Mouse (Mus musculus) right cerebral cortex, adult 18-20 months (tissue): Measurements from ENCODE around the gene 4930579F01Rik.
A peak's percentile ranks its signal among the peaks of the same experiment; 100 is the strongest.
"Not testable (repeated sequence)": the region's sequence is repeated elsewhere in the genome, so short reads cannot be mapped to it uniquely, and the experiment has no call there.

Experiments
- DNase-seq: peaks from one replicate; pipeline ENCODE4 v3.0.0; 2022; ENCODE audit warnings: mixed read lengths

The 4930579F01Rik gene

DNA sequence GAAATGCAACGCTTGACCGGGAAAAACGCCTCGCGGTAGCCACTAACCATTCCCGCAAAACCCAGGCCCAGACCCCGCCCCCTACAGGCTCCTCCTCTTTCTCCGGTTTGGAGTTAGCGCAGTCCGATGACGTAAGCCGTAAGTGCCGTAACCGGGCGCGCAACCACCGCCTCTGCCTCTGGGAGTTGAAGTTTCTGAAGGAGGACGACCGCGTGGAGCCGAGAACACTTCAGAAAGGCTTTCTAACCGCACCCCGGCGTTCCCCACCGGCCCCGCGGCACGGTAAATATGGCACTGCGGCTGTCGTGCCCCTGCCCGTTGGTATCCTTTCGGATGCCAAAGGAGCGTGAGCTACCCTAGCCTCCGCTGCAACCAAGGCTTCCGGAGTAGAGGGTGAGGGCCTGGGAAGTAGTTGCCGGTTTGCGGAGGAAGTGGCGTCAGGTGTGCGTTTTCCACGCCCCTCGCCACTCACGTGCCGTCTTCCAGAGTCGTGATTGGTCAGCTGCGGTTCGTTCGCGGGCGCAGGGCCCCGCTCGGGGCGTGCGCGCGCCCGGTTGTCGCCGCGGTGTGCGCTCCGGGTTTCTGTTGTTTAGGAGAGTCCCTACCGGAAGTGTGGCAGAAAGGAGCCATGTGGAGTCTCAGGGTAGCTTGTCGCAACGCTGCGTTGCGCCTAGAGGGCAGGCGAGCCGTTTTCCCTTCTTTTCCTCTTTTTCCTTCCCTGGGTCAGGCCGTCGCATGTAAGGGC is 50.1 kb downstream of the 4930579F01Rik start, which contains the start of gene Trmt10a:
Trmt10a (plus strand) TSS at position 134 of the 745 bp plus-strand sequence.
- peak; percentile 98 for DNase-seq

- DNase-seq, result no peak
Observed at GRCm38 (mm10) chr3:138142733-138143314, 50.8 kb downstream of the 4930579F01Rik start.

DNA sequence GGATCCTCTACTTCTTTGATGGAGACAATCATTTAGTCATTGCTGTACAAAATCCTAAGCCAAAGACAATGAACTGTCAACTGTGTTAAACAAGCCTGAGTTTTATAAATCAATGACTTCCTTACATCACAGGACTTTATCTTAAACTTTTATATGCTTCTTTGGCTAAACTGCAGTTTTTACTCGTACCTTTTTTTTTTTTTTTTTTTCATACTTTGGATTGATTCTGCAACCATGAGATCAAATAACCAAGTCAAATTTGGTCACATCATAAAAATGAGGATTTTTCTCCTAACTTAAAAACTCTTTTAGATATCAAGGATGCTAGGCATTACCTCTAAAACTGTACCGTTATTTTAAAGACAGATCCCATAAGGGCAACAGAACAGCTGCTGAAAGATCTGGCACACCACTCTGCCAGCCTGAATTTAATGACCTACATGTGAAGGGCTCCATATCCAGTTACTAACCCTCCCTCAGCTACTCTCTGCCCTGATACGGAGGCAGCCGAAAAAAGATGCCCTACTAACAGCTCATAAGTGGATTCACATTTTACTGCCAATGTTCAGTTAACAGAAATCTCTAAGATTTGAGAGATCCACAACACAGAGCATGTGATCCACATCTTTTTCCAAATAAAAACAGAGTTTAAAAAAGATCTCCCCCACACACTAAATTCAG is 51.4 kb downstream of the 4930579F01Rik start:
- no peak for DNase-seq

- no peak for DNase-seq
Observed at GRCm38 (mm10) chr3:138139663-138140062, 54.0 kb downstream of the 4930579F01Rik start.

DNA sequence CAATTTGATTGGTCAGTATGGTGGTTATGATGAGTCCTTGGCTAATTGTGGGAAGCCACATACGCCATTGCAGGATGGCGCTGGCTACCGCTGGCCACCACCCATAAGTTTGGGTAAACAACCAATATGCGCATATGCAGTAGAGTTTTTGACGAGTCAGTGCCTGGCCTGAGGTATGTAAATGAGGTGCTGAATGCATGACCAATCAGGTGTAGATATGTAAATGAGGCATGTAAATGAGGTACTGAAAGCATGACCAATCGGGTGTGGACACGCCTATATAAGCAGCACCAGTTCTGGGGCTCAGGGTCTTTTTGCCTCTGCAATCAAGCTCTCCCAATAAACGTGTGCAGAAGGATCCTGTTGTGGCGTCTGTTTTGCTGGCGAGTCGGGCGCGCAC is 55.5 kb downstream of the 4930579F01Rik start:
- DNase-seq, result not testable (repeated sequence)

DNA sequence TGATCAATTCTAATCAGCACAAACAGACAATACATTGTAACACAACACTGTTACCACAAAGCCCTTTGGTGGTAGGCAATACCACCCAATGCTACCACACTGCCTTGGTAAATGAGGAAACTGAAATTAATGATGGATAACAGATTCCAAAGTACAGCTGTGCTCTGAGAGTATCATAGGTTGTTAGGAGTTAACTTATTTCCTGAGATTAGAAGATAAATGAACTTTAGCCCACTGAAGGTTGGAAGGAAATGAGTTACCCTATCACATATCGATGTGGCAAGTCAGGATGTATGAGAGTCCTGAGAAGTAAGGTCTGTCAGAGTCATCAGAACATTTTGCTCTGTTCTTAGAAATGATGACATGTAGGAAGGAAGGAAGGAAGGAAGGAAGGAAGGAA is 59.1 kb downstream of the 4930579F01Rik start:
- no peak for DNase-seq

DNA sequence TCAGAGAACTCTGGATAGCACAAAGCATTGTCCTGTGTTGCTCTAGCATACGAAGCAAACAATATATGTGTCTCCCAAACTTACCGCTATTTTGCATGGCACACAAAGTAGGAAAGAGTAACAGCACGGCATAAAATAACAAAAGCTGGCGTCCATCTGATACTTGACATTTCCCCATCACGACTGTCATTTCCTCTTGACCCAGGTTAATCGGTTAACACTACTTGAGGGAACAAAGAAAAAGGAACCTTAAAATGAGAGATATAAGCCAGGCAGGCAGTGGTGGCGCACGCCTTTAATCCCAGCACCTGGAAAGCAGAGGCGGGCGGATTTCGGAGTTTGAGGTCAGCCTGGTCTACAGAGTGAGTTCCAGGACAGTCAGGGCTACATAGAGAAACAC is 59.7 kb downstream of the 4930579F01Rik start:
- no peak for DNase-seq

DNA sequence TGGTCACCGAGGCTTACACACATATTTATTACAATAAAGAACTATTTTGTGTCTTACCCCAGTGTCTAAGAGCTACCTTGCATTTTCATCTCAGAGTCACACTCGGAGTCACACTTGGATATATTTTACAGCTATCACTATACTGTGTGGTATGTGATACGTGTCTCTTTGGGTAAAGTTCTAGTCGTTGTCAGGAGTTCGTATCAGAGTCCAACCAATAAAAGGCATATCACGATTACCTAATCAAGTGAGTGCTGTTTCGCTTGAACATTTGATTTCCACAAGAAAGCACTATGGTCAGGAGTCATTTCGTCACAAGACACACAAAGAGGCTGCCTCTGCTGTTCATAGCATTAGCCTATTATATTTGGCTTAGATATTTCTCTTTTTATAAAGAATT is 60.2 kb downstream of the 4930579F01Rik start:
- DNase-seq, result no peak

DNA sequence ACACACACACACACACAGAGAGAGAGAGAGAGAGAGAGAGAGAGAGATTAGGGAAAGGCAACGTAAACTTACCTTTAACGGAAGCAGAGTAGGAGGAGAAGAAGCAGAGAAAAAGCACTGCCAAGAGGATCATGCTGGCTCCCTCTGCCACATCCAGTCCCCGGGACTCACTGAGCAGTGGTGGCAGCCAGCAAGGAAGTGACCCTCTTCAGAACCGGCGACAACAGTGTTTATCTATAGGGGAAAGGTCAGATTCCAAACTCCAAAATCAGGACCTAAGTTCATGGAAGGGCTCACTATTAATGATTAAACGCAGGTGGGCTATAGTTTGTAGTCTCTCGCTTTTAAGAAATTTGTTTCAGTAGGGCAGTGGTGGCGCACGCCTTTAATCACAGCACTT is 62.5 kb downstream of the 4930579F01Rik start:
- DNase-seq, result no peak

DNA sequence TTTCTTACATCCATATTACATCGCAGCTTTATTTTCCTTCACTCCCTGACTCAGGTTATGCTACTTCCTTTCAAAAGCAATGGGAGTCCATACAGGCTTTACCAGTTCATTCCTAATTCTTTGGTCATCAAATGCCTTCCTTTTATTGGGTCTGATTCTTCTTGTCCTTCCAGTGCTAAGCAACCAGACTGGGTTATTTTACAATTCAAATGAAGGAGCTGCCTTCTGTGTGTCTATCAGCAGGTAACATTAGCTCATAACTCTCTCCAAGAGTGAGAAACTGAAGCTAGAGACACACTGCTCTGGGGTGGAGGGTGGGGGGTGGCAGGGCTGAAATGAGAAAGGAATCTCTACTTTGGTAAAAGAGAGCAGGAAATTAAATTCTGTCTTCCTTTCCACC is 62.9 kb downstream of the 4930579F01Rik start:
- DNase-seq, result no peak

DNA sequence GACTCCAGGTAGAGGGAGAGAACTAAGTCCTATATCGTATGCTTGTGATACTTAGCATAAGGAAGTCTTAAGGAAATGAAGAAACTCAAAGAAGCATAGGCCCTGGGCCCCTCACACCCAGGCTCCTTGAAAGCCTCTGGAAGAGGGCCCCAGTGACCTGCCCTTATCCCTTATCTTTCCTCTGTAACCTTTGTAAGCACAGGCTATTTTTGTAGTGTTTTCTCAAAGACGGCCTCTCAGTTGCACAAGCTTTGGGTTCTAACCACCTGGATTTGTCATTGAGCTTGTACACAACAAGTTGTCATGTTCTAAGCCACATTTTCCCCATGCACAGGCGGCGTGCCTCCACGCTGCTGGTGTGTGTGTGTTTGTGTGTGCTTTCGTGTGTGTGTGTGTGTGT is 64.5 kb downstream of the 4930579F01Rik start:
- no peak for DNase-seq

DNA sequence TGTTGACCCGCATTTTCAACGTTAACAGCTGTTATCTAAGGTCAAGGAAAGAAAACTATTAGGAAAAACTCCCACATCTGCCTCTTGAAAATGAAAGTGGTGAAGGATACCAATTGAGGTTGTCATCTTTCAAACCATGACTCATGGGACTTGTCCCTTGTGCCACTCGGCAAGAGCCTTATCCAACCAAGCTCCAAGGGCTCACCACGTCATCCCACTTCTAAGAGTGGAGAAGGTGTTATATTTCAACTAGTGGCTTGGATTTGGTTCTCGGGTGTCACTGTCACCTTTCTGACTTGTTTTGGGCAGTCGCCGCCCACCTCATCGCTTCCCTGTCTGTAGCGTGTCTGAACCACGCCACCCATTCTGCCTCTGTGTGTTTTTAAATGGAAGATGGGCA is 69.8 kb downstream of the 4930579F01Rik start:
- DNase-seq, result no peak

- DNase-seq, result no peak
Observed at GRCm38 (mm10) chr3:138121461-138121860, 72.2 kb downstream of the 4930579F01Rik start.

- no peak for DNase-seq
Observed at GRCm38 (mm10) chr3:138119444-138120105, 74.0 kb downstream of the 4930579F01Rik start.

DNA sequence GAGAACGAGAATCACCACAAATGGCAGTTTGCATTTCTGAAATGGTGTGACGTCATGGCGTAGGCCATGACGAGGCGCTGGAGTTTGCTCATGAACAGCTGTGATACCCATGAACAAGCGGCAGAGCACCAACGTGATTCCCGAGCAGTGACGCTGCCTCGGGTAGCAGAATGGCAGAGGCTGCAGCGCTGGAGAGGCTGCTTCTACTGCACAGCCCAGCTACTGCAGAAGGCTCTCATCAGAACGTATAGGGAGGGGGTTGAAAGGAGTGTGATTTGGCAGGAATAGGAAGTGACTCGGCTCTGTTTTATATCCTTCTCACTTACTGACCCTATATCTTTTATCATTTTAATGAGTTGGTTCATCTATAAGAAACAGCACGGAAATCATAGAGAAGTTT is 74.8 kb downstream of the 4930579F01Rik start:
- no peak for DNase-seq

GRCm38 (mm10) chr3:138118392-138118791 is 75.2 kb downstream of the 4930579F01Rik start:
- DNase-seq, result no peak

GRCm38 (mm10) chr3:138116871-138117270 is 76.8 kb downstream of the 4930579F01Rik start:
- DNase-seq, result no peak

- DNase-seq, result no peak
Observed at GRCm38 (mm10) chr3:138114106-138114505, 79.5 kb downstream of the 4930579F01Rik start.
